Comparison of ENCODE assay signal across 9 mouse cellular contexts in the genomic region with DNA sequence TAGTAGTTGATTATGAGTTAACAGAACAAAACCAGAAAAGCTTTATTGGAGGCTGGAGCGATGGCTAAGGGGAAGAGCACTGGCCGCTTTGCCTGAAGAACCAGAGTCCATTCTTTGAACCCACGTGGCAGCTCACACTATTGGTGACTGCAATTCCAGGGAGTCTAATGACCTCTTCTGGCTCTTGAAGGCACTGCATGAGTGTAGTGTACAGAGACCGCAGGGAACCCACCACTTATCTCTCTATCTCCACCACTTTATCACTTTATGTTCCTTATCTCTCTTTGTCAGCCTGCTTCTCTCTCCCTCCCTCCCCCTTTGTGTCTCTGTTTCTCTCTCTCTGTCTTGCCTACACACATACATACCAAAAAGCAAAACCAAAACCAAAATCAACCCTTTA.
DNase-seq lines count a peak whose midpoint lies in the region; ATAC-seq and TF ChIP-seq lines count a peak whose summit lies in the region.
"Had no signal": no experiment of that assay in that cellular context is flagged by ENCODE, and none has a peak within 500 bp of the region (broad histone marks: within the 10 kb centered on the region; RNA-seq: fewer than 3 reads in every experiment).

No protein-coding gene starts in this region.

- H3K4me3 ChIP-seq in cortical plate, adult 2 months (ENCODE audit: insufficient read depth, low read length): no peak overlapping the region
- no peak overlapping the region for H3K4me3 ChIP-seq in intestine, embryonic 15.5 days (replicated peaks)
- no peak overlapping the region for H3K4me3 ChIP-seq in liver, postnatal 0 days (ENCODE audit: low read depth, low read length)
- H3K4me3 ChIP-seq: embryonic facial prominence, embryonic 12.5 days; limb, embryonic 12.5 days had no signal

- no peak overlapping the region for H3K27ac ChIP-seq in cortical plate, adult 2 months (ENCODE audit: insufficient read depth, low read length)
- H3K27ac ChIP-seq in intestine, embryonic 15.5 days: no peak overlapping the region
- no peak overlapping the region for H3K27ac ChIP-seq in liver, postnatal 0 days (ENCODE audit: low read depth)
- H3K27ac ChIP-seq: embryonic facial prominence, embryonic 12.5 days; limb, embryonic 12.5 days had no signal

- TF ChIP-seq POLR2A in cortical plate, adult 2 months (IDR thresholded peaks at IDR 0.05; ENCODE audit: extremely low read depth, insufficient read depth, low read length): no peak

- no peaks in the 10 kb centered on the region for H3K9me3 ChIP-seq in intestine, embryonic 15.5 days
- no peaks in the 10 kb centered on the region for H3K9me3 ChIP-seq in liver, postnatal 0 days (ENCODE audit: low read length)
- H3K9me3 ChIP-seq: embryonic facial prominence, embryonic 12.5 days; limb, embryonic 12.5 days had no signal

- peak; percentile 69 for TF ChIP-seq CTCF in cortical plate, adult 2 months (IDR thresholded peaks at IDR 0.05; ENCODE audit: extremely low read depth, insufficient read depth, low read length)
- TF ChIP-seq CTCF in liver, postnatal 0 days (IDR thresholded peaks at IDR 0.05; ENCODE audit: low read depth): peak; percentile 82

- no peak for TF ChIP-seq EP300 in liver, postnatal 0 days (IDR thresholded peaks at IDR 0.05; ENCODE audit: low read depth)

- no peak overlapping the region for H3K9ac ChIP-seq in intestine, embryonic 15.5 days
- no peak overlapping the region for H3K9ac ChIP-seq in liver, postnatal 0 days (replicated peaks)
- H3K9ac ChIP-seq: embryonic facial prominence, embryonic 12.5 days; limb, embryonic 12.5 days had no signal

- H3K36me3 ChIP-seq in intestine, embryonic 15.5 days: peaks cover 8% of the 10 kb centered on the region
- H3K36me3 ChIP-seq in liver, postnatal 0 days (replicated peaks; ENCODE audit: insufficient read depth, low read length): peaks cover 10% of the 10 kb centered on the region

- DNase-seq in left cerebral cortex, postnatal 14 days (ENCODE audit: low spot score in 2 of 2): peak; percentile 45 to 55
- no peak for DNase-seq in left cerebral cortex, adult 11 months (ENCODE audit: low spot score)
- peak; percentile 51 for DNase-seq in MN1 (ENCODE audit: low spot score)
- peak; percentile 44 for DNase-seq in liver, postnatal 0 days
- peak; percentile 69 for DNase-seq in retina, postnatal 1 day

- peaks cover 7% of the 10 kb centered on the region; the same call in 1 of the 2 replicates for H3K4me1 ChIP-seq in cortical plate, adult 2 months (ENCODE audit: control insufficient read depth, insufficient read depth, low read length)
- no peaks in the 10 kb centered on the region for H3K4me1 ChIP-seq in intestine, embryonic 15.5 days (replicated peaks)
- H3K4me1 ChIP-seq in liver, postnatal 0 days (ENCODE audit: insufficient read depth): peaks cover 13% of the 10 kb centered on the region
- H3K4me1 ChIP-seq: embryonic facial prominence, embryonic 12.5 days; limb, embryonic 12.5 days had no signal

- no peaks in the 10 kb centered on the region for H3K27me3 ChIP-seq in intestine, embryonic 15.5 days (replicated peaks)
- H3K27me3 ChIP-seq in liver, postnatal 0 days (ENCODE audit: insufficient read depth, low read length): no peaks in the 10 kb centered on the region
- H3K27me3 ChIP-seq: embryonic facial prominence, embryonic 12.5 days; limb, embryonic 12.5 days had no signal

- 36% methylated on average over 4 of the region's 4 CpGs for WGBS in intestine, embryonic 15.5 days
- 20% methylated on average over 4 of the region's 4 CpGs for WGBS in liver, postnatal 0 days (ENCODE audit: insufficient replicate concordance)

- intact Hi-C loops in left cerebral cortex, postnatal 14 days (cut with DNase I): loop anchor here (5.0 kb wide), 1 partner anchor 140 kb away; no protein-coding TSS in a partner anchor

- H3K4me2 ChIP-seq in intestine, embryonic 15.5 days (replicated peaks): no peak overlapping the region
- peak overlapping the region; percentile 4; the same call in 1 of the 2 replicates for H3K4me2 ChIP-seq in liver, postnatal 0 days (ENCODE audit: low read depth, low read length)
- H3K4me2 ChIP-seq: embryonic facial prominence, embryonic 12.5 days; limb, embryonic 12.5 days had no signal

- peak; percentile 87 for ATAC-seq in intestine, embryonic 15.5 days
- peak; percentile 73 for ATAC-seq in liver, postnatal 0 days
